Mouse (Mus musculus) stomach, postnatal 0 days (tissue): ENCODE measurements at regions not wholly inside any gene's neighbourhood (a gene's known extent, or its start where the extent isn't known, plus 50 kb on each side); places are given as distances from the start of the nearest gene placed in this dataset.

ENCODE experiments used
- CTCF ChIP-seq: IDR thresholded peaks from 2 replicates; pipeline ENCODE4 v1.5.1; 2016; ENCODE audit warnings: antibody characterized with exemption, low read depth, mild to moderate bottlenecking, moderate library complexity
- EP300 ChIP-seq: optimal IDR thresholded peaks from 2 replicates; pipeline ENCODE3; 2016; ENCODE audit warnings: antibody characterized with exemption

DNA sequence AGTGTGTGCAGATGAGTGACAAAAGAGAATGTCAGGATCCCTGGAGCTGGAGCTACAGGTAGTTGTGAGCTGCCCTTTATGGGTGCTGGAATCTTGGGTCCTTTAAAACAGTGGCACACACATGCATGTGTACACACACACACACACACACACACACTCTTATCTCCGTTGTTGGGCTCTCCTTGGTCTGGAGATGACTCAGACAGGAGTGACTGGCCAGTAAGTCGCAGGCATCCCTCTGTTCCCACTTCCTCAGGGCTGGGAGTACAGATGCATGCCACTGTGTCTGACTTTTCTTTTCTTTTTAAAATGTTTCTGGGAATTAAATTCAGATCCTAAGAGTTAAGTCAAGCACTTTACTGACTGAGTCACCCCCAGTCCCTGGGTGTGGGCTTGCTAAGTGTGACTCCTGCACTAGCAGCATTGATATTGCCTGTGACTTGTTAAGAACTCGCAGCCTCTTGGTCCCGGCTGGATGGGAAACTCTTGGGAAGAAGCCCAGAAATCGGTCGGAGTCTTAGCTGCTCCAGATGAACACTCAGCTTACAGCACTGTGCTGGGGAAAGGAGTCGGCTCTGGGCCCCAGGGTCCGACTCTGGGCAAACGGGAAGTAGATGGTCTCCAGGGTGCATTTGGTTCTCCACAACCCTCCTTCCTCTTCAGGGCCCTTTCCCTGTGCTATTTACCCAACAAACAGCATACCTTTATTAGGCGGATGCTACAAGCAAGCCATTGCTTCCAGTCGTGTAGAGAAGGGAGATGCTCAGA lies 233.0 kb upstream of the Cxcr4 start:
- TF ChIP-seq CTCF (no peak), EP300 (no peak)
